9 mouse cellular contexts compared by ENCODE assay signal in the genomic region with DNA sequence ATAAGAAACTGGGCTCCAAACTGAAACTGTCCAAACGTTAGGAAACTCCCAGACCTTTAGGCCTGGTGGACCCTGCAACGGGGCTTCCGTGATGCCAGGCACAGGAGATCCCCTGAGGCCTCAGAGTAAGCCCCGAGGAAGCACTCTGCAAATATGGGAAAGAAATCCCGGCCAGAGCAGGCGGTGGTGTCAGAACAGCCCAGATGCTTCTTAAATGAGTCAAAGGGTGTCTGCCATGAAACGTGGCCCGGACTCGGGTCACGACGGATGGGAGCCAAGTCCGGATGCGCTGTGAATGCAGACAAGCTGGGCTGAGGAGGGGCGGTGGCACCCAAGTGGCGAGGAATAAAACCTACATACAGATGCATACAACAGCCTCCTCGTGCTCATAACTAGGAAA. TPM values are rescaled to one million over a fixed set of nuclear protein-coding genes. Genes with fewer than 3 reads are reported as not detected.
DNase-seq lines count a peak whose midpoint lies in the region; ATAC-seq and TF ChIP-seq lines count a peak whose summit lies in the region.
"Had no signal": no experiment of that assay in that cellular context is flagged by ENCODE, and none has a peak within 500 bp of the region (broad histone marks: within the 10 kb centered on the region; RNA-seq: fewer than 3 reads in every experiment).

No protein-coding gene starts in this region.

- TF ChIP-seq CTCF in liver, embryonic 14.5 days (IDR thresholded peaks at IDR 0.05; ENCODE audit: low read depth), result no peak

- no peak for TF ChIP-seq EP300 in liver, embryonic 14.5 days (IDR thresholded peaks at IDR 0.05; ENCODE audit: low read depth)

- H3K4me3 ChIP-seq in liver, embryonic 14.5 days (ENCODE audit: insufficient read depth in 1 of 2, low read depth in 2 of 2, low read length in 2 of 2), result no peak overlapping the region; a peak in 1 of 4 replicates
- H3K4me3 ChIP-seq in neural tube, embryonic 14.5 days (ENCODE audit: low read depth, low read length), result no peak overlapping the region

- no peaks in the 10 kb centered on the region for H3K27me3 ChIP-seq in liver, embryonic 14.5 days (ENCODE audit: control insufficient read depth, insufficient read depth, low read length)
- no peaks in the 10 kb centered on the region for H3K27me3 ChIP-seq in neural tube, embryonic 14.5 days (ENCODE audit: control insufficient read depth, insufficient read depth, low read length)

- H3K4me2 ChIP-seq in liver, embryonic 14.5 days (ENCODE audit: low read depth), result peak overlapping the region; percentile 28
- no peak overlapping the region; the same call in 1 of the 2 replicates for H3K4me2 ChIP-seq in neural tube, embryonic 14.5 days (ENCODE audit: low read depth, low read length)

- no peak overlapping the region for H3K27ac ChIP-seq in liver, embryonic 14.5 days
- H3K27ac ChIP-seq in neural tube, embryonic 14.5 days (ENCODE audit: low read depth, low read length), result no peak overlapping the region

- no peak overlapping the region for H3K9ac ChIP-seq in liver, embryonic 14.5 days (replicated peaks)
- H3K9ac ChIP-seq in neural tube, embryonic 14.5 days (replicated peaks; ENCODE audit: low read depth, low read length), result no peak overlapping the region

- no peaks in the 10 kb centered on the region for H3K36me3 ChIP-seq in liver, embryonic 14.5 days (replicated peaks; ENCODE audit: control insufficient read depth, insufficient read depth, low read depth)
- H3K36me3 ChIP-seq in neural tube, embryonic 14.5 days (ENCODE audit: control insufficient read depth, insufficient read depth, low read length), result no peaks in the 10 kb centered on the region

- 3% methylated on average over 16 of the region's 16 CpGs for WGBS in liver, embryonic 14.5 days (ENCODE audit: insufficient replicate concordance)
- WGBS in neural tube, embryonic 14.5 days, result 6% methylated on average over 16 of the region's 16 CpGs

- 0 out of 2 replicates have a peak, but pooled peaks have one; percentile 14 for ATAC-seq in liver, embryonic 14.5 days (ENCODE audit: insufficient read depth)
- peak; percentile 43; the same call in 1 of the 2 replicates for ATAC-seq in neural tube, embryonic 14.5 days (ENCODE audit: low read depth)

- H3K4me1 ChIP-seq in liver, embryonic 14.5 days (replicated peaks; ENCODE audit: control insufficient read depth in 2 of 2, insufficient read depth in 2 of 2, low read length in 1 of 2), result peaks cover 0 to 9% of the 10 kb centered on the region in 2 experiments; a peak in 2 of 4 replicates
- H3K4me1 ChIP-seq in neural tube, embryonic 14.5 days (ENCODE audit: control insufficient read depth, insufficient read depth, low read length), result peaks cover 20% of the 10 kb centered on the region

- peak; percentile 76 for DNase-seq in CD4-positive, CD25-positive, alpha-beta regulatory T cell, adult 2 months (ENCODE audit: low read depth, low spot score)
- peak; percentile 68 for DNase-seq in adrenal gland, adult 2 months
- DNase-seq in gastrocnemius, postnatal 25 days, result peak; percentile 33
- peak; percentile 72 for DNase-seq in induced T-regulatory cell, adult 2 months (ENCODE audit: low read depth)
- DNase-seq in liver, embryonic 14.5 days (ENCODE audit: low read depth in 3 of 3, low spot score in 3 of 3), result peak in 1 of 3 experiments; percentile 17
- no peak for DNase-seq in right cerebral cortex, postnatal 25 days
- DNase-seq in left cerebral cortex, adult 11 months (ENCODE audit: low spot score), result no peak

- no peaks in the 10 kb centered on the region for H3K9me3 ChIP-seq in liver, embryonic 14.5 days (ENCODE audit: control insufficient read depth, low read length)
- H3K9me3 ChIP-seq in neural tube, embryonic 14.5 days (ENCODE audit: control insufficient read depth, low read length), result no peaks in the 10 kb centered on the region

RNA-seq across cellular contexts. Expression of a gene that starts 11.6 kb away (rescaled TPM):
- total RNA-seq in adrenal gland, adult 2 months (2021), result under 1 TPM in 1 of 2 experiments, not detected in 1; 0.40 TPM
- polyA plus RNA-seq in adrenal gland, adult 2 months (2012; rRNA removed), result 0.75 TPM in 1 of 2 replicates, not detected in the other
- not detected for total RNA-seq in gastrocnemius, postnatal 25 days (2021)
- polyA plus RNA-seq in liver, embryonic 14.5 days (2012; rRNA removed), result not detected in 2 replicates
- not detected in 2 replicates for polyA plus RNA-seq in liver, embryonic 14.5 days (2014; fragmentation: Nextera tagmentation; extraction: Ambion mirVana)
- polyA plus RNA-seq in neural tube, embryonic 14.5 days (2014; fragmentation: Nextera tagmentation; extraction: Ambion mirVana), result not detected in 2 replicates
- polyA plus RNA-seq: cortical plate, adult 2 months had no signal

RNA-seq across cellular contexts. Expression of a gene that starts 22.4 kb away (rescaled TPM):
- total RNA-seq in adrenal gland, adult 2 months (2021), result not detected
- polyA plus RNA-seq in adrenal gland, adult 2 months (2012; rRNA removed), result not detected in 2 replicates
- not detected for total RNA-seq in gastrocnemius, postnatal 25 days (2021)
- polyA plus RNA-seq in liver, embryonic 14.5 days (2012; rRNA removed), result not detected in 2 replicates
- not detected in 2 replicates for polyA plus RNA-seq in liver, embryonic 14.5 days (2014; fragmentation: Nextera tagmentation; extraction: Ambion mirVana)
- polyA plus RNA-seq in neural tube, embryonic 14.5 days (2014; fragmentation: Nextera tagmentation; extraction: Ambion mirVana), result not detected in 2 replicates
- polyA plus RNA-seq: cortical plate, adult 2 months had no signal

RNA-seq across cellular contexts. Expression of a gene that starts 37.1 kb away (rescaled TPM):
- not detected for total RNA-seq in adrenal gland, adult 2 months (2021)
- 0.01 TPM in 1 of 2 replicates, not detected in the other for polyA plus RNA-seq in adrenal gland, adult 2 months (2012; rRNA removed)
- not detected for total RNA-seq in gastrocnemius, postnatal 25 days (2021)
- 0.61 and 0.74 TPM in 2 replicates for polyA plus RNA-seq in liver, embryonic 14.5 days (2012; rRNA removed)
- polyA plus RNA-seq in liver, embryonic 14.5 days (2014; fragmentation: Nextera tagmentation; extraction: Ambion mirVana), result 0.62 and 0.82 TPM in 2 replicates
- polyA plus RNA-seq in neural tube, embryonic 14.5 days (2014; fragmentation: Nextera tagmentation; extraction: Ambion mirVana), result 0.28 and 0.32 TPM in 2 replicates

Comparison
In these comparisons a context has a peak if more than half of its experiments do, and no peak if none do; other contexts are left out.
1. DNase-seq: peak in CD4-positive, CD25-positive, alpha-beta regulatory T cell, adult 2 months (single experiment), adrenal gland, adult 2 months (single experiment), gastrocnemius, postnatal 25 days (single experiment) and induced T-regulatory cell, adult 2 months (single experiment); none in right cerebral cortex, postnatal 25 days (single experiment) and left cerebral cortex, adult 11 months (single experiment).